Mouse (Mus musculus) CH12.LX (cell line): Measurements from ENCODE around the gene Ccdc155. TPM values are rescaled to one million over a fixed set of nuclear protein-coding genes. Genes with fewer than 3 reads are reported as not detected.

Experiments used
- DNase-seq: peaks from one replicate; pipeline ENCODE4 v3.0.0-alpha.2; 2013; ENCODE audit errors: extremely low read depth
- H3K27ac ChIP-seq: 2 replicates; pipeline ENCODE4 v1.5.1; 2012; ENCODE audit warnings: low read depth, mild to moderate bottlenecking, control low read depth, moderate library complexity; ENCODE audit not compliant: insufficient read depth
- H3K27me3 ChIP-seq: replicated peaks from 2 replicates; pipeline ENCODE3; 2012; ENCODE audit warnings: inconsistent platforms
- H3K36me3 ChIP-seq, 2 experiments: replicated peaks in 1 of 2; 2 replicates each; pipeline versions ENCODE3 to v1.6.1; 2012; ENCODE audit warnings: inconsistent platforms in 1 of 2, low read length in 1 of 2, mild to moderate bottlenecking in 1 of 2, mixed read lengths in 1 of 2, moderate library complexity in 1 of 2; ENCODE audit not compliant: control insufficient read depth in 1 of 2, insufficient read depth in 1 of 2
- H3K4me1 ChIP-seq, 2 experiments: 2 replicates each; pipeline ENCODE4 v1.6.1; 2012; ENCODE audit warnings: inconsistent platforms in 1 of 2, moderate library complexity in 1 of 2; ENCODE audit not compliant: insufficient read depth in 2 of 2, control insufficient read depth in 1 of 2
- H3K4me2 ChIP-seq: 2 replicates; pipeline ENCODE4 v1.6.1; 2012; ENCODE audit warnings: low read depth, mild to moderate bottlenecking, control low read depth; ENCODE audit not compliant: poor library complexity, insufficient read depth, severe bottlenecking
- H3K4me3 ChIP-seq, 3 experiments: fragments of 150-350 bp in 1 of 3; sonication (generic) in 1 of 3; replicated peaks in 1 of 3; 2 replicates each; pipeline versions ENCODE3 to v1.5.1; 2011 to 2012; ENCODE audit warnings: low read depth in 2 of 3, low read length in 2 of 3, mild to moderate bottlenecking in 2 of 3, moderate library complexity in 2 of 3, control low read depth in 1 of 3, improper control_type of control experiment in 1 of 3, inconsistent platforms in 1 of 3, mixed read lengths in 1 of 3; ENCODE audit not compliant: poor library complexity in 1 of 3
- H3K79me2 ChIP-seq: replicated peaks from 2 replicates; pipeline ENCODE4 v1.6.1; 2012; ENCODE audit warnings: mild to moderate bottlenecking, moderate library complexity; ENCODE audit not compliant: control insufficient read depth, poor library complexity, insufficient read depth, severe bottlenecking; ENCODE audit errors: extremely low read depth
- H3K9ac ChIP-seq: 2 replicates; pipeline ENCODE4 v1.6.1; 2012; ENCODE audit warnings: low read depth, mild to moderate bottlenecking, control low read depth, moderate library complexity; ENCODE audit not compliant: insufficient read depth
- H3K9me3 ChIP-seq: replicated peaks from 2 replicates; pipeline ENCODE3; 2012; ENCODE audit warnings: low read length, inconsistent platforms, mixed read lengths
- BHLHE40 ChIP-seq: IDR thresholded peaks from 2 replicates; pipeline ENCODE4 v1.6.1; 2011; ENCODE audit warnings: mild to moderate bottlenecking, low read depth, low read length, improper control_type of control experiment
- CHD1 ChIP-seq: IDR thresholded peaks from 2 replicates; pipeline ENCODE4 v1.6.1; 2012; ENCODE audit warnings: low read depth, low read length, improper control_type of control experiment, inconsistent platforms
- CHD2 ChIP-seq: IDR thresholded peaks from 2 replicates; pipeline ENCODE4 v1.6.1; 2011; ENCODE audit warnings: low read length, improper control_type of control experiment
- CTCF ChIP-seq, 2 experiments: IDR thresholded peaks in 1 of 2; conservative IDR thresholded peaks in 1 of 2; 2 replicates each; pipeline ENCODE4 v1.5.1; 2011 to 2012; ENCODE audit warnings: low read depth in 2 of 2, low read length in 2 of 2, improper control_type of control experiment in 1 of 2, inconsistent platforms in 1 of 2, mild to moderate bottlenecking in 1 of 2, moderate library complexity in 1 of 2
- ELF1 ChIP-seq: IDR thresholded peaks from 2 replicates; pipeline ENCODE4 v1.6.1; 2014; ENCODE audit warnings: low read depth, mild to moderate bottlenecking, inconsistent platforms, low read length, improper control_type of control experiment
- EP300 ChIP-seq: IDR thresholded peaks from 2 replicates; pipeline ENCODE4 v1.6.1; 2011; ENCODE audit warnings: low read length, improper control_type of control experiment
- IRF4 ChIP-seq: IDR thresholded peaks from 2 replicates; pipeline ENCODE4 v1.6.1; 2014; ENCODE audit warnings: low read depth, mild to moderate bottlenecking, inconsistent platforms, low read length, improper control_type of control experiment
- MAFK ChIP-seq: IDR thresholded peaks from 2 replicates; pipeline ENCODE4 v1.6.1; 2011; ENCODE audit warnings: low read length, improper control_type of control experiment; ENCODE audit not compliant: insufficient replicate concordance
- MAX ChIP-seq: IDR thresholded peaks from 2 replicates; pipeline ENCODE4 v1.6.1; 2011; ENCODE audit warnings: low read length, improper control_type of control experiment
- MAZ ChIP-seq: IDR thresholded peaks from 2 replicates; pipeline ENCODE4 v1.6.1; 2012; ENCODE audit warnings: low read depth, mild to moderate bottlenecking, inconsistent platforms, low read length, improper control_type of control experiment, moderate library complexity
- MEF2A ChIP-seq: IDR thresholded peaks from 2 replicates; pipeline ENCODE4 v1.6.1; 2014; ENCODE audit warnings: low read depth, mild to moderate bottlenecking, inconsistent platforms, low read length, improper control_type of control experiment, borderline replicate concordance
- MXI1 ChIP-seq: IDR thresholded peaks from 2 replicates; pipeline ENCODE4 v1.6.1; 2011; ENCODE audit warnings: mild to moderate bottlenecking, low read depth, low read length, improper control_type of control experiment
- NRF1 ChIP-seq: IDR thresholded peaks from 2 replicates; pipeline ENCODE4 v1.6.1; 2014; ENCODE audit warnings: low read depth, mild to moderate bottlenecking, inconsistent platforms, low read length, improper control_type of control experiment, moderate library complexity
- POLR2AphosphoS2 ChIP-seq: IDR thresholded peaks from 2 replicates; pipeline ENCODE4 v1.6.1; 2011; ENCODE audit warnings: low read depth, low read length, improper control_type of control experiment
- RAD21 ChIP-seq: IDR thresholded peaks from 2 replicates; pipeline ENCODE4 v1.6.1; 2011; ENCODE audit warnings: low read depth, mild to moderate bottlenecking, low read length, improper control_type of control experiment, moderate library complexity
- SIN3A ChIP-seq: IDR thresholded peaks from 2 replicates; pipeline ENCODE4 v1.6.1; 2012; ENCODE audit warnings: low read length, improper control_type of control experiment, inconsistent platforms
- TBP ChIP-seq: conservative IDR thresholded peaks from 2 replicates; pipeline ENCODE4 v1.6.1; 2011; ENCODE audit warnings: low read depth, low read length, improper control_type of control experiment
- TCF12 ChIP-seq: IDR thresholded peaks from 2 replicates; pipeline ENCODE4 v1.6.1; 2014; ENCODE audit warnings: low read depth, mild to moderate bottlenecking, inconsistent platforms, low read length, improper control_type of control experiment
- UBTF ChIP-seq: IDR thresholded peaks from 2 replicates; pipeline ENCODE4 v1.6.1; 2012; ENCODE audit warnings: low read depth, mild to moderate bottlenecking, inconsistent platforms, low read length, improper control_type of control experiment, moderate library complexity
- USF1 ChIP-seq: IDR thresholded peaks from 2 replicates; pipeline ENCODE4 v1.6.1; 2014; ENCODE audit warnings: low read depth, mild to moderate bottlenecking, inconsistent platforms, low read length, improper control_type of control experiment
- ZC3H11A ChIP-seq: IDR thresholded peaks from 2 replicates; pipeline ENCODE4 v1.6.1; 2012; ENCODE audit warnings: low read depth, mild to moderate bottlenecking, inconsistent platforms, low read length, improper control_type of control experiment
- ZNF384 ChIP-seq: IDR thresholded peaks from 2 replicates; pipeline ENCODE4 v1.6.1; 2012; ENCODE audit warnings: low read depth, low read length, improper control_type of control experiment, inconsistent platforms
- dilution Hi-C: fragments of 300-500 bp; cut with MboI; formaldehyde crosslinking; loops from 2 replicates; pipeline ENCODE4 v1.14.3; 2020; ENCODE audit warnings: low sequenced_read_pairs; ENCODE audit not compliant: extremely low pct_unique_long_range_greater_than_20kb, extremely low pct_ligation_motif_present
- in situ Hi-C: fragments of 300-500 bp; cut with MboI; formaldehyde crosslinking; loops from 3 replicates; pipeline ENCODE4 v1.14.3; 2019; ENCODE audit warnings: low sequenced_read_pairs, low pct_ligation_motif_present, low pct_unique_long_range_greater_than_20kb, mixed read lengths
- polyA plus RNA-seq: library from polyadenylated mRNA; unstranded; fragments of >175 nt; gene quantifications from 2 replicates; pipeline ENCODE4 v1.2.1, GENCODE M21; 2012; ENCODE audit warnings: low read depth; ENCODE audit not compliant: insufficient read length
- total RNA-seq, 2 experiments: library from RNA; depleted of rRNA; stranded (reverse); fragments of 300-350 nt in 1 of 2; fragments of >200 nt in 1 of 2; gene quantifications; 2 replicates each; pipeline ENCODE4 v1.2.3; 2012 to 2014

Gene Ccdc155
- total and polyA plus RNA-seq, 3 experiments = not detected

GRCm38 (mm10) chr7:45144368-45145174 lies 60.1 kb downstream of the Ccdc155 start:
- no peak for DNase-seq
- no peaks in the 10 kb centered on the region for H3K27me3 ChIP-seq
- in situ Hi-C loops (no loop called here), dilution Hi-C loops (no loop called here)
- no peak overlapping the region for H3K9ac ChIP-seq
- H3K4me1 ChIP-seq = peaks cover 0 to 18% of the 10 kb centered on the region in 2 experiments; a peak in 2 of 4 replicates
- no peaks in the 10 kb centered on the region for H3K9me3 ChIP-seq
- H3K4me3 ChIP-seq = no peak overlapping the region
- peaks cover 12 to 85% of the 10 kb centered on the region in 2 experiments for H3K36me3 ChIP-seq
- TF ChIP-seq TBP (no peak), SIN3A (no peak), TCF12 (no peak), MXI1 (no peak), EP300 (no peak), MAX (no peak), CTCF (conservative IDR thresholded peaks at IDR 0.05 in 1 of 2, IDR thresholded peaks at IDR 0.05 in 1 of 2; ENCODE audit: low read depth in 2 of 2, low read length in 2 of 2) (no peak), ZC3H11A (no peak), USF1 (no peak), ELF1 (no peak), BHLHE40 (no peak), CHD2 (no peak), MAFK (no peak), MAZ (no peak), POLR2AphosphoS2 (no peak)
- no peak overlapping the region for H3K4me2 ChIP-seq
- no peak overlapping the region for H3K27ac ChIP-seq
- no peaks in the 10 kb centered on the region for H3K79me2 ChIP-seq

GRCm38 (mm10) chr7:45141914-45142313 lies 62.8 kb downstream of the Ccdc155 start:
- Histone ChIP-seq H3K9ac (no peak overlapping the region), H3K9me3 (no peaks in the 10 kb centered on the region), H3K27me3 (no peaks in the 10 kb centered on the region), H3K4me2 (no peak overlapping the region), H3K79me2 (no peaks in the 10 kb centered on the region), H3K4me3 (no peak overlapping the region), H3K36me3 (peaks cover 12 to 62% of the 10 kb centered on the region in 2 experiments), H3K4me1 (peaks cover 0 to 13% of the 10 kb centered on the region in 2 experiments; a peak in 2 of 4 replicates), H3K27ac (no peak overlapping the region)
- dilution Hi-C loops (no loop called here), in situ Hi-C loops (no loop called here)
- TF ChIP-seq CHD1 (no peak), TCF12 (no peak), ZNF384 (no peak), MXI1 (no peak), RAD21 (no peak), ELF1 (no peak), NRF1 (no peak), MAFK (no peak), MAX (no peak), UBTF (no peak), MEF2A (no peak), EP300 (no peak), IRF4 (no peak), POLR2AphosphoS2 (no peak)
- DNase-seq = no peak
